Mouse (Mus musculus) erythroblast, adult 5-6 weeks (primary cell): Measurements from ENCODE around the gene Dok1. TPM values are rescaled to one million over a fixed set of nuclear protein-coding genes. Genes with fewer than 3 reads are reported as not detected.
A peak's percentile ranks its signal among the peaks of the same experiment; 100 is the strongest.

ENCODE experiments used
- ATAC-seq: replicated peaks from 2 replicates; pipeline ENCODE4 v1.8.0; 2016; ENCODE audit warnings: moderate number of reproducible peaks, mild to moderate bottlenecking, moderate TSS enrichment, inconsistent platforms; ENCODE audit not compliant: poor library complexity, low FRiP score, severe bottlenecking
- total RNA-seq, 2 experiments: library from RNA; stranded (forward) in 1 of 2; stranded (reverse) in 1 of 2; fragments of 150-400 nt in 1 of 2; fragments of 200-764, 138-1000 nt in 1 of 2; gene quantifications; 2 replicates each; pipeline versions ENCODE4 v1.2.3 to v1.2.4; 2015 to 2017; ENCODE audit warnings: low replicate concordance in 2 of 2

The Dok1 gene
- total RNA-seq, 2 experiments from 2014 or later: 11.3 to 23.9 TPM

- peak; percentile 71 for ATAC-seq
Observed at GRCm38 (mm10) chr6:83020121-83020520, 13.2 kb downstream of the Dok1 start.

GRCm38 (mm10) chr6:83019044-83019443 lies 14.2 kb downstream of the Dok1 start:
- ATAC-seq: no peak

- ATAC-seq: no peak
Observed at GRCm38 (mm10) chr6:83017190-83017589, 16.1 kb downstream of the Dok1 start.

- no peak for ATAC-seq
Observed at GRCm38 (mm10) chr6:83015749-83016148, 17.5 kb downstream of the Dok1 start.

- peak; percentile 81 for ATAC-seq
Observed at GRCm38 (mm10) chr6:83014482-83015466, 18.5 kb downstream of the Dok1 start.

- ATAC-seq: peak; percentile 27; the same call in 1 of the 2 replicates
Observed at GRCm38 (mm10) chr6:83013444-83013843, 19.8 kb downstream of the Dok1 start.

GRCm38 (mm10) chr6:83011756-83012155 lies 21.5 kb downstream of the Dok1 start:
- peak; percentile 14; the same call in 1 of the 2 replicates for ATAC-seq

- no peak for ATAC-seq
Observed at GRCm38 (mm10) chr6:83011255-83011654, 22.0 kb downstream of the Dok1 start.

GRCm38 (mm10) chr6:83010010-83010409 lies 23.3 kb downstream of the Dok1 start:
- ATAC-seq: peak; percentile 39

- ATAC-seq: no peak
Observed at GRCm38 (mm10) chr6:83008659-83009058, 24.6 kb downstream of the Dok1 start.

GRCm38 (mm10) chr6:83006114-83006513 lies 27.2 kb downstream of the Dok1 start:
- no peak for ATAC-seq

GRCm38 (mm10) chr6:83005444-83006011 lies 27.7 kb downstream of the Dok1 start:
- ATAC-seq: no peak

GRCm38 (mm10) chr6:83004872-83005271 lies 28.4 kb downstream of the Dok1 start:
- ATAC-seq: no peak

GRCm38 (mm10) chr6:83004309-83004708 lies 29.0 kb downstream of the Dok1 start:
- no peak for ATAC-seq

- peak; percentile 67 for ATAC-seq
Observed at GRCm38 (mm10) chr6:83003850-83004249, 29.4 kb downstream of the Dok1 start.

GRCm38 (mm10) chr6:83003082-83003481 lies 30.2 kb downstream of the Dok1 start:
- no peak for ATAC-seq

GRCm38 (mm10) chr6:82999986-83000385 lies 33.3 kb downstream of the Dok1 start:
- no peak for ATAC-seq

- peak; percentile 33; the same call in 1 of the 2 replicates for ATAC-seq
Observed at GRCm38 (mm10) chr6:82998326-82998725, 34.9 kb downstream of the Dok1 start.

GRCm38 (mm10) chr6:82997511-82998102 lies 35.7 kb downstream of the Dok1 start:
- peak; percentile 23 for ATAC-seq

GRCm38 (mm10) chr6:82996740-82997315 lies 36.4 kb downstream of the Dok1 start:
- peak; percentile 88 for ATAC-seq
